Mouse (Mus musculus) gastrocnemius, postnatal 10 days (tissue): Measurements from ENCODE around the gene Sumf1. TPM values are rescaled to one million over a fixed set of nuclear protein-coding genes. Genes with fewer than 3 reads are reported as not detected.
A peak's percentile ranks its signal among the peaks of the same experiment; 100 is the strongest.

Experiments
- DNase-seq: peaks from one replicate; pipeline ENCODE4 v3.0.0; 2021; ENCODE audit warnings: mixed read lengths
- long read RNA-seq, 2 experiments: library from polyadenylated mRNA; stranded (forward); transcript quantifications; one replicate each; pipeline ENCODE4 v2.0.0; 2021
- total RNA-seq, 2 experiments: library from RNA; stranded (reverse); gene quantifications; 2 replicates each; pipeline ENCODE4 v1.2.3; 2021

Gene Sumf1
- total RNA-seq, result 10 to 100 TPM; 11.4 to 13.6 TPM
- long read RNA-seq, experiment 1, transcript Sumf1-201 (9 exons, 2,593 nt), result major isoform, 23 of 29 reads
- long read RNA-seq, experiment 1, partial matches to known transcripts, result 2 of 29 reads
- long read RNA-seq, experiment 1, other reads (novel, unspliced or antisense), result 4 of 29 reads
- long read RNA-seq, experiment 2, transcript Sumf1-201 (9 exons, 2,593 nt), result major isoform, 16 of 18 reads
- long read RNA-seq, experiment 2, partial matches to known transcripts, result 1 of 18 reads
- long read RNA-seq, experiment 2, other reads (novel, unspliced or antisense), result 1 of 18 reads

DNA sequence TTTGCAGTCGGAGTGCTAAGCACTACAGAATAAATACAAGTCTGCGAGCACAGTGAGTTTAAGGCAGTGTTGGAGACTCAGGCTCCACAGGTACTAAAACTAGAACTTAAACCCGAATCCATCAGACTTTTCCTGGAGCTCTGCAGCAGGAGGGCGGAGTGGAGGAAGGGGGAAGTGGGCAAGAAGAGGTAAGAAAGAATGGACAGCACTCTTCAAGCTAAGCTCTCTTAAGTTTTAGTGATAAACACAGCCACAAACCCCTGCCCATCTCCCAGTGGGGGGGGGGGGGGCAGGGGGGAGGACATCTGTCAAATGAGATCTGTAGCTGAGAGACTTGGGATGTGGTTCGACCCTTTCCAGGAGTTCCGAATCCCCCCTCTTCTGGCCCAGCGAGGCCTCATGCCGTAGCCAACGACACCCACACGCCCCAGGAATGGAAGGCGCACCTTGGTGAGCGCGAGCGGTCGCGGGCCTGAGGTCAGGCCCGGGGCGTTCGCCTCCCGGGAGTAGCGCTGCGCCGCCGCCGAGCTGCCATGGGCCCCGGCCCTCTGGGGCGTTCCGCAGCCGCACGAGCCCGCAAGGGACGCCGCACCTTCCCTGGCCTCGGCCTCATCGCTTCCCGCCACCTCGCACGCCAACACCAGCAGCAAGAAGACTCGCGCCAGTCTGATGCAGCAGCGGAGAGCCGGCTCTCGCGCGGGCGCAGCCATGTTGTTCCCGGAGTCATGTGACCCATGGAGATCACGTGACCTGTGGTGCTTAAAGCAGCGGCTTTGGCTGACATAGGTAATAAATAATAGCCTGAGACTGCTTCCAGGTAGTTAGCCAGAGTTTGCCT is at the start of gene Sumf1:
Sumf1 (minus strand) TSS at position 736 of the 838 bp plus-strand sequence.
- peak; percentile 92 for DNase-seq

DNA sequence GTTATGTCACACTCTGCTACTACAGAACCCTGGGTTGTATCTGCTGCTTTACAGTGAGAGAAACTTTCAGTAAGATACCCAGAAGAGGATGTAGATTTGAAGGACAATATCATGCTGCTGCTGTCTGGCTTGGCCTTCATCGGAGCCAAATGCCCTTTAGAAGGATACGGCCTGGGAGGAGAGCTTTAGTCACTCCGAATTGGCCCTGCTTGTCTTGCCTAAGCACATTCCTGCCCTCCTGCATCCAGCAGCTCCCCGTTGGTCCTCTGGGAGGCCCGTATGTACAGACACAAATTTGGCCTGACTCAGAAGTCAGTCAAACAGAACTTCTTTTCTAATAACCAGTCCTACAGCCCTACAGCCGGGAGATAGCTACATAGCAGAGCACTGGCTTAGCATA is 49.2 kb upstream of the Sumf1 start:
- no peak for DNase-seq

DNA sequence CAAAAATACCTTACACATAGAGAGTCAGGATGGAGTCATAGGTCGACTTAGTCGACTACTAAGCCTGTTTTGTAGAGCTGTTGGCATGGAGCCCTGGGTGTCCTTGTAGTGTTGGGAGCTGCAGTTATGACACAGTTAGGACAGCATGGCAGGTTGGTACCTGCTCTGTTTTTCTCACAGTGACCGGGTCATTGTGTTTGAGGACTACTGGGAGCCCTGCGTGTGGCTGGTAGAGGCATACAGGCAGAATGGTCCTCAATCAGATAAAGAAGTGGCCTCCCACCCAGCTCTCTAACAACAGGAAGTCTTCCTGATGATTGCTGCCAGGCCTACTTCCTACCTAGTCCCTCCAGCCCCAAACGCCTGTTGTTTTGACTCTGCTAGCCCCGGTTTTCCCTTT is 47.7 kb upstream of the Sumf1 start:
- no peak for DNase-seq

DNA sequence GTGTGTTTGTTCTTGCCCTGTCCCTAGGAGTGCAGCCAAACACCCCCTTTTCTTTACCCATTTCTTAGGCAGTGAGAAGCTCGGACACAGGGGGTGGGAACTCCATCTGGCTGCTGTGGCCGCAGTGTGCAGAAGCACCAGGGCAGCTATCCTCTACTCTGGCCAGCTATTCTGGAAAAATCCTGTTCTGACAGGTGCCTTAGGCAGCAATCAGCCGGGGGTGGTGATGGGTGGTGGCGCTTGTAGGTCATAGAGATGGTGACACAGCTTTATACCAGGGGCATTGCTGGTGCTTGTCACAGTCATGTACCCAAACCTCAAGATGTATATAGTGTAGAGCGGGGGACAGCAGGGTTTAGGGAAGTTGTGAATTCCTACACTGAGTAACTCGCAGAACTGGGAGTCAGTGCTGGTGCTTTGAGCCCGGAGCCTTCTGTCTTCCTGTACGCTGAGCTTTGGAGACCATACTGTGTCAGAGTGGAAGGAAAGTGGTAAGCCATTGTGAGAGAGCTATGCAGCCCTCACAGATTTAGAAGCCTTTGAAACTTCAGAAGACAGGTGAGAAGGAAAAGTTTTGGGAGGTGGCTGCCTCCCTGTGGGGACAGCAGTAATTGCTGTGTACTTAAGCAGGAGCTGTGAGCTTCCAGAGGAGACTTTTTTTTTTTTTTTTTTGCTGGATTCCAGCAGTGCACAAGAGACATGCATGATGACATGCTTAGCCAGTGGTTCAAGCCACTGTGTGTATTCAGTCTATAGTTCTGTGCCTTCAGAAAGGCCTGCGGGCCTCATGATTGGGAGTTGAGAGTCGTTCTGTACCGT is 46.7 kb upstream of the Sumf1 start:
- no peak for DNase-seq

DNA sequence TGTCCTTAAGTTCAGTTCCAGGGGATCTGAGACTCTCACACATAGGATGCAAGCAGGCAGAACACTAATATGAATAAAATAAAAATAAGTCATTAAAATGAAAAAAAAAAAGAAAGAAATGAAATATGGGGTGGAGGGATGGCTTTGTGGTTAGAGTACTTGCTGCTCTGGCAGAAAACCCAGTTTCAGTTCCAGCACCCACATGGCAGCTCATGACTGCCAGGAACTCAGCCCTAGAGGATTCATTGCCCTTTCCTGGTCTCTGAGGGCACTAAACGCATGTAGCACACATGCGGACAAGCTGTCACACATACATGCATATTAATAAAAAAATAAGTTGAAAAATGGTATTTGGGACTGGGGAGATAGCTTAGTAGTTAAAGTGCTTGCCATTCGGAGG is 45.2 kb upstream of the Sumf1 start:
- DNase-seq, result no peak

DNA sequence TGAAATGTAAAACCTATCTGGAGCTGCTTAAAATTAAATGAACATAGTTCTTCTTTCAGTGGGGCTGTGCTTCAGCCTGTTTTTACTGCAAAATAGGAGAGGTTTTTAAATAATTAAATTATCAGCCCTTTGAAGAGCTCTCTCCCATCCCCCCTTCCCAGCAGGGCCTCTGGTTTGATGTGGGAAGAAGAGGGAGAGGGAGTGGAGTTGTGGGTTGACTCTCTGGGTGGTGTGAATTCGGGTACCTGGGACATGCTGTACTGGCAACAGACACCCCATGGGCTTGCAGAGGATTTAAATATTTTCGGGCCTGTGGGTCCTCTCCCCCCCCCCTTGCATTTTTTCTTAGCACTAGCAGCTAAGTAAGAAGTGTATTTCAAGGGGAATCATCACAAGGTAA is 43.2 kb upstream of the Sumf1 start:
- no peak for DNase-seq

DNA sequence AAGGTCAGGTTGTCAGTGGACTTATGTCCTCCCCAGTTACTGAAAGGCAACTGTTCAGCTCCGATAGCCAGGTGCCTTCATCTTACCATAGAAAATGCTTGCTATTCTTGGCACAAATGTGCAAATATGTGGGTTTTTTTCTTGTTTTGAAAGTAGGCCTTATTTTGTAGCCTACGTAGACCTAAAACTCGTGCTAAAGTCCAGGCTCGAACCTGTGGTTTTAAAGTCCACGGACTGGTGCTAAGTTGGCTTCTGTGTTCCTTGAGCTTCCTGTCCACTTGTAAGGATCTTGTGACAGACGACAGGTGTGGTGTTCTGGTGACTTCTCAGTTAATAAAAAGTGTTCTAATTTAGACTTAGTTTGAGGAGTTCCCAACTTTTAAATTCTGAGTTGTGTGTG is 42.7 kb upstream of the Sumf1 start:
- DNase-seq, result no peak

DNA sequence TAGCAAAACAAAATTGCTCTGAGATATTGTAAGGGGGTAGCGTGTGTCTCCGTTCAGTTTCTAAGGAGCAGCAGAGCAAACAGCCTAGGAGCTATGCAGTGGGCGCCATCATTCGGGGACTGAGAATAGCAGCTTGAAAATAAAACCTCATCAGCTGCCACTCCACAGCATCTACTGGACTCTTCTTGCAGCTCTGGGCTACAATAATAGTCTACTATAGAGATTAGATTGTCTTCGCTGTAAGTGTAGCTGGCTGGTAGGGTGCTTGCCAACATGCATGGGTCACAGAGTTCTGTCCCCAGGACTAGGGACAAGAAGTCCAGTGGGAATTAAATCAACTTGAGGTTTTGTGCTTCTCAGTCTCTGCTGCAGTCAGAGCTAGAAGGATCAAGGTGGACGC is 42.1 kb upstream of the Sumf1 start:
- DNase-seq, result no peak

DNA sequence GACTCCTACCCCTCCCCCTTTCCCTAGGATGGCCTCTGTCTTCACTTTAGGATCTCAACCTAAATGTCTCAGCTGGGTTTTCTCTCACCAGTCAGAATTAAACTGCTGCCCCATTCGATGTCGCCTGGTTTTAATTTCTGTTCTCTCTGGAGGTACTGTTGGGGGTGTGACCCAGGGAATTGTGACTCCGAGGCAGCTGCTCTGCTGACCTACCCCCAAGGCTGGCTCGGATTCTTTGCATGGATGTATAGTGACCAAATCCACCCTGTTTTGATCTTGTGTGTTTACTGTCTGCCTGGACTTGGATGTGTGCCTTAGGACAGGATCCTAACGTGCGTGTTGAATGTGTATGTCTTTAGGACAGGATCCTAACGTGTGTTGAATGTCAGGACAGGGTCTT is 40.8 kb upstream of the Sumf1 start:
- DNase-seq, result no peak

DNA sequence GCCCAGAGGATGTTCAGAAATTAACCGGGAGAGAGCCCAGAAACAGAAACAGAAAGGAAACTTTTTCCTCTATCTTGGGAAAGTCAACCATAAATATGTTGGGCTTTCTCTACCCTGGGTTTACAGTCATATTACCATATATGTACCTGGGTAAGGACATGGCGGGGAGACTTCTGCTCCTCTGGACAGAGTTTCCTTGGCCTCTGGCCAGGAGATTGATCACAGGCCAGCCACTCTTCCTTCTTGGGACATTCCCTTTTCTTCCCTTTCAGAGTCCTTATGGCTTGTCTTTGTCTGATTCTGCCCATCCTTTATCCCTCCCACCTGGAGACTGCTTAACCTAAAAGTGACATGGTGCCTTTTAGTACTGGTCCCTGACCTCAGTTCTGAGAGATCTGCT is 39.6 kb upstream of the Sumf1 start:
- no peak for DNase-seq

DNA sequence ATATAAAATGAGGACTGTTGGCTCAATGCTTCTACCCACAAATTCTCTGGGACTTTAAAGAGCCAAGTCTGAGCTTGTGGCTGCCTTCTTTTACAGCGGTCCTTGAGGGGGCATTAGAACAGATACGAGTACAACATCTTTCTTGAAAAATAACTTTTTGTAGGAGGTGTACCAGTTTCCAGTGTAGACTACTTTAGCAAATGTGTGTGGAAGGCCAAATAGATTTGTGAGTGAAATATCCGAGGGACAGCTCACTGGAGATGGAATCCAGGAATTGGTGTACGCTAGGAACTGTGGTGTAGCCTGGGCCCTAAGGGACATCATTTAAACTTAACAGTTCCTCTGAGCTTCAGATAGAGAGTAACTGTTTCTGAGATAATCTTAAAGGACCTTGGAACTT is 39.0 kb upstream of the Sumf1 start:
- no peak for DNase-seq

DNA sequence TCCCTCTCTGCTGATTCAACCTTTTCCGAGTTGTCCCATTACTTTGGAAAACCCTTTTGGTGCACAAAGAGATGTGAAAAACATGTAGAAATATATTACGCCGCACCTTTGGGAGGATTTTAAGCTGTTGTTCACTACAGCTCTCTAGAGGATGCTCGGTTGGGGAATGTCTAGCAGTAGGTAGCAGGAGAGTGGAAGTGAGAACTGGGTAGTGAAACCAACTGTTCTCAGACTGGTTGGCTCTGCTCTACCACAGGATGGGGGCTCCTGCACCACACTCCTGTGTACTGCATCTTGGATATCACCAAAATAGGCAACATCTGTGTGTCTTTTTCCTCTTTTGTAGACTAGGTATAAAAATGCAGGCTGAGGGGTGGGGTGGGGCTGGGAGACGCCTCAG is 37.5 kb upstream of the Sumf1 start:
- DNase-seq, result no peak

DNA sequence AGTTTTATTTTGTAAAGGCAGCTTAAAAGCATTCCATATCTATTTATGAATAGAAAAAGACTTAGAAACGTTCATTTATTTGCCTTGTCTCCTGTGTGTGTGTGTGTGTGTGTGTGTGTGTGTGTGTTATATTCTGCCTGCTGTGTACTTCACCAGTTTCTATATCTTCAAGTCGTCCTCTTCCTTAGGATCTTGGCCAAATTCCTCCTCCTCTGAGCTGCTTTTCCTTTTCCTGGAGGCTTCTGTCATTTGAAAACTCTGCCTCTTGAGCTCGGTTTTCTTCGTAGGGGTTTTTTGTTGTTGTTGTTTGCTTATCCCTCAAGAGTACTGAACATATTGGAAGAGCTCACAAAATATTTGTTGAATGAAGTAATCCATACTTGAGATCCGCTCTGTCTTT is 37.1 kb upstream of the Sumf1 start:
- DNase-seq, result no peak

DNA sequence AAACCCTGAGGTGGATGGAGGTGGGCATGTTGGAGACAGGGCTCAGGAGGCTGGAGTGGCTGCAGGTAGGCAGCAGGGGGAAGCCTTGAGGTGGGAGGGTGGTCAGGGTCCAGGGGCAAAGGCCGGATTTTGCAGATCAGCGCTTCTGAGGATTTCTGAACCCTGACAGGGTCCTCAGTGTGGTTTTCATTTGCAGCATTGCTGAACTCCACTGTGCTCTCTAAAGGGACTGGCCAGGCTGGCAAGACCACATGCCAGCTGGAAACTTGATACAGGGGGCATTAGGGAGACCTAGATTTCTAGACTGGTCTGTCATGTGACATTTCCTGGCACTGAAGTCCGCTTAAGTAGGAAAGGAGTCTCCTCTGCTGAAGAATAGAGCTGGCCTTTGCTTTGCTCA is 32.6 kb upstream of the Sumf1 start:
- no peak for DNase-seq

DNA sequence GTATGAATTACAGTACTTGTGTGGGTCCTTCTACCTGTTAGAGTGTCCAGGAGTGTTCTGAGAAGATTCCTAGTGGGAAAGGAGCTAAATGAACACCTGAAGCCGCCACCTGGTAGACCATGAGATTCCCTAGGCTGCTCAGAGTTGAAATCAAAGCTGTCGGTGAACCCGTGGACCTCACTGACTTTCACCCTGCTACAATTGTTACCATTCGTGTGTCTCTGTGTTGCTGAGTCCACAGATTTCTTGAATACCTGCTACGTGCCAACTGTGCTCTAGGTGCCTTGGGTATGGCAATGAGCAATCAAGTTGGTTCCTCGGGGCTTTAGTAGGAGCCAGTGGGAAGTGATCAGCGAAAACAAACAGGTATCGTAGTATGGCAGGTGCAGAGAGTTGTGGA is 31.4 kb upstream of the Sumf1 start:
- DNase-seq, result no peak

DNA sequence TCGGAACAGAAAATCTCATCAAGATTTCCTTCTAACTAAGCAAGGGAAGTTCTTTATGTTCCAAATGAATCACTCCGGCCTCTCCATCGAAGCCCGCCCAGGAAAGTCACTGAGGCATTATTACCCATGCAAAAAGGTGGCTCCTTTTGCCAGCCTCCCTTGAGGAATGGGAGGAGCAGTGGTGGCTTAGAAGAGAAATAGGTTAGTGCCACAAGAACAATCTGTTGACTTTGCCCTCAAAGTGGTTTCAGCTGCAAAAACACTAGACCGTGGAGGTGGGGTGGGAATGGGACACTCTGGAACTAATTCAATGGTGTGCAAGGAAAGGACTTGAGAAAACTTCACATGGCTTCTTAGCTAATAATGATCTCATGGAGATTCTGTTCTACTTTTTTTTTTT is 30.7 kb upstream of the Sumf1 start:
- no peak for DNase-seq

DNA sequence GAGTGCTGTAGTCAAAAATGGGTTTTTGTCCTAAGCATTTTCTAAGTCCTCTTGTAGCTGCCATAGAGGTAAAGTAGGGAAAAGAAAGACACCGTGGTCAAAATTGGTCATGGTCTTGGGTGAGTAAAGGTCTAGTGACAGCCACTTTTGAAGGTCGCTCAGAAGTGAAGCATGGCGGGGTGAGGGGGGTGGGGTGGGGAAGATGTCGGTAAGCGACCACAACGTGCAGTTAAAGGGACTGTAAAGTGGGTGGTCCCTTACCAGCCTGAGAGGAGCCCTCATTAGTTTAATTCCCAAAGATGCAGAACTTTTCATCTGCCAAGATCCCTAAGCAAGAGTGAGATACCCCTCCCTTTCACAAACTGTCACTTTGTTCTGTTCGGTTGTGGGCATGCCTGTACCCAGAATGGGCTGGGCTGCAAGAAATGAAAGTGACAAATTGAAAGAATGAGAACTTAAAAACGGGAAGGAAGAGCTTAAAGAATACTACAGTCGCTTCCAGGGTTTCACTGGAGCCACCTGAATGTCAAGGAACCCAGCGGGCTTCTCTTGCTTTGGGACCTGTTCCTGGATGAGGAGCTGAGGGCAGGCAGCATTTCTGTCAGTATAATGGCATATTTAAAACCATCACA is 29.0 kb upstream of the Sumf1 start:
- no peak for DNase-seq

DNA sequence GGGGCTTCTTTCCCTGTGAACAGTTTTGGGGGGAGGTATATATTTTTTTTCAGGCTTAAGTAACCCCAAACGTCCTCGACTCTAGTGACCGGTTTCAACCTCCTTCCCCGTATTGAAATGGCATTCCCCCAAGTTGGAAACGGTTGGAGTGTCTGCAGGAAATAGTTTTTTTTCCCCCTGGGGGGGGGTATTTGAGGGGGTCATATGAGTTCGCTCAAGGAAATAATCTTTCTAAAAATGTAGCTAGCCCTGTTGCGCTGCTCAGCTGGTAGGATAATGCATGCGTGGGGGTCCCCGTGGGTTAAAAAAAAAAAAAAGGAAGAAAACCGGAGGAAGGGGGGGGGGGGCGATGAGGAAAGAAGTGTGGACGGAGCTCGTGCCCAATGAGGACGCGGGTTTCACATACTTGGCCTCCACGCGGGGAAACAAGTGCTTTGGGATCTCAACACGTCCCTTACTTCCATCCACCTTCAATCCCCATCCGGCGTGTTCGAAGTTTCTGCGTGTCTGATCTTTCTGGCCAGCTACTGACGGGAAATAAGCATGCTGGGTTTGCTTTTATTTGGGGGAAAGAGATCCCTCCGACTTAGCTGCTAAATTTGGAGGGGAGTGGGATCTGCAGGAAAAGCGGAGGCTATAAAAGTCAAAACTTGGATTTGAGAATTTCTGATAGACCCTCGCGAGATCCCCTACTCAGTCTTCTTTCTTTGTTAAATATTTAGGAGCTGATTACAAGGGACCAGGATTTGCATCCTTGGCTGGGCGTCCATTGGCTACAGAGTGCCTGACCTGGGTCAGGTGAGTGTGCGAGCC is 28.3 kb upstream of the Sumf1 start:
- no peak for DNase-seq

DNA sequence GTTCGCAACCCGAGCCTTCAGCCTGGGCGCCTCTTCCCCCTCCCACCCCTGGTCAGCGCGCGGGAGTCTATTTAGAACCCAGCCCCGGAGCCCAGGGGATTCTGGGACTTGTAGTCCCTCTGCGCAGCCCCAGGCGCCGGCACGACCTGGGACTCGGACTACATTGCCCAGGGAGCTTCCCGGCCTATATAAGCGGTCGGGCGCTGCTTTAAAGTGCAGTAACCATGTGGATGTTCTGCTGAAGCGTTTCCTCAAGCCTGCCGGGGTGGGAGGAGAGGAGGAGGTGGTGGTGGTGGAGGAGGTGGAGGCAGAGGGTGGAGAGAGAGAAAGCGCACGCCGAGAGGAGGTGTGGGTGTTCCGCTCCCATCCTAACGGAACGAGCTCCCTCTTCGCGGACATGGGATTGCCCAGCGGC is 27.5 kb upstream of the Sumf1 start, which contains the start of gene Itpr1:
Itpr1 (plus strand) TSS at position 216 of the 415 bp plus-strand sequence.
- DNase-seq, result peak; percentile 93

DNA sequence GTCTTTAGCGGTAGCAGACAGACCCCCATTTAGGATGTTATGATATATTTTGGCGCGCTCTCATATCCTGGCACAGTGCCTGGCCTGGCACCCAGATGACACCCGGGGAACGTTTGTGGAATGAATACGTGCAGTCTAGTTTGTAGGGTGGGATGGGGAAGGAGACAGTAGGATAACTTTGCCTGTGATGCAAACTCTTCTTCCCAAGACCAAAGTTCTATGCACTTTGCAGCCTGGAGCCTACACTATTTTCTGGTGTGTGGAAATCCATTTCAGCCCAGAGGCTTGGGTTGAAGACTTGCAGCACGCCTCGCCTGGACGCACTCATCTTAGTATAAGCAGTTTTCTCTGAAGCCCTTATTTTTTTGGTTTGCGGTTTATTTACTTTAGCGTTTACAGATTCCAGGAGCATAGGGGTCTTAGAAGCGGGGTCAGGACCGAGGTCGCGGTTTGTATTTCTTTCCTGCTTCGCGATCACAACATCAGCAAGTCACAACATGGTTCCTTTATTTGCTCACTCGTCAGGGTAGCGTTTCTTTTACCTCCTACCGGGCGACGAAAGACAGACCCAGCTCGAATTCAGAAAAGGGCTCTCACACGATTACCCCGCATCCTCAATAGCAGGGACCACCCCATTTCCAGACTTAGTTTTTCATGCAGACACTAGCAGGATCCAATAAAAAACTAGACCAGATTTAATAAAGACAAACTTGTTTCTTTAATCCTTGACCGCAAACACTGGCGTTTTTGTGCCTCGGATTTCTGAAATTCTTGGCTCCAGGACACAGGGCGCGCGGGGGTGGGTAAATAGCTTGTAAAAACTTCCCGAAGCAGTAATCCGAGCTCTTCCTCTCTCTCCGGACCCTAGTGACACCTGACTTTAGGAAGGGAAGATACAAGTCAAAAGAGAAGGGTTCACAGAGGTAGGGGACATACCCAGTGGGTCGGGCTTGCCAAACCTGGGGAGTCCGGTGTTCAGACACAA is 26.8 kb upstream of the Sumf1 start:
- no peak for DNase-seq
